Mouse (Mus musculus) CD4-positive, CD25-positive, alpha-beta regulatory T cell, adult 4 months (primary cell): ENCODE data around the gene Cenpl. TPM values are rescaled to one million over a fixed set of nuclear protein-coding genes. Genes with fewer than 3 reads are reported as not detected.

Experiments used
- ATAC-seq: one replicate; pipeline ENCODE4 v1.8.0; 2017
- polyA plus RNA-seq, 2 experiments: library from polyadenylated mRNA; unstranded; fragments of 100-300 nt; shearing (Covaris generic); gene quantifications; one replicate each; pipeline ENCODE4 v1.2.1; 2017

Cenpl gene
- polyA plus RNA-seq, 2 experiments from 2014 or later, result 17.1 to 18.1 TPM

DNA sequence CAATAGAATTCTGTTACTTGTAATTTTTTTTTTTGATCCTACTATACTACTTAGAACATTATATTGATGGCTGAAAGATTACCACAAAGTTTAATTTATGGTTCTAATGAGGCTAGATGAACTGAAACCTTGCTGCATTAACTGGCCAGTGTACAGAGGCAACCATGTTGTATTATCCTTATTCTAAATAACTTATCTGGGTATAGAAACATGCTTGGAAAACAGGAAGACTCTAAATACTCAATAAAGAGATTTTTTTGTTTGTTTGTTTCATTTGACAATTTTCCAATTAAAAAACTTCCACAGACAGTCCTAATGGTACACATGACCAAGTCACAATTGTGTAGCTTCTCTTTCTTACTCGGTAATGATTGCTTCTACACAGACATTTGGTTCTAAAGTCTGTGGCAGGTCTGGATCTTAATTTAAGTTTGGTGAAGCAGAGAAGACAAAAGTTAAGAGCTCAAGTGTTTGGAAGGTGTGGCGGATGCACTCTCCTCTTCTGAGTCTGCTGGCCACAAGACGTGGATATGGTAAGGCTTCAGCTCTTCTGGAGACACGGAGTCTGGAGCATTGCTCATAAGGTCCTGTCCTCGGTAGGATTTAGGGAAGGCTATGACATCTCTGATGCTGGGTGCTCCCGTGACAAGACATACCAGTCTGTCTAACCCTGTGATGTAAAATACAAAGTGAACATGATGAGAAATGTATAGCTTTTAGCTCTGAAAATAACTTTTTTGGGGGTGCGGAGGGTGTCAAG is 29.1 kb upstream of the Cenpl start:
- ATAC-seq, result no peak

DNA sequence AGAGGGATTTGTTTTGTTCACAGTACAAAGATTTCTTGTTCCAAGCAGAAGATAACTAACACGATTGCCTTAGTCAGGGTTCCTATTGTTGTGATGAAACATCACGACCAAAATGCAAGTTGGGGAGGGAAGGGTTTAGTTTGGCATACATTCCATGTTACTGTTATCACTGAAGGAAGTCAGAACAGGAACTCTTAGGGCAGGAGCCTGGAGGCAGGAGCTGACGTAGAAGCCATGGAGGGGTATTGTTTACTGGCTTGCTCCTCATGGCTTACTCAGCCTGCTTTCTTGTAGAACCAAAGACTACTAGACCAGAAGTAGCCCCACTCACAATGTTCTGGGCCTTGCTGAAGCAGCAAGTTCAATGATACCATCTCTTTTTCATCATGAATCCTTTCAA is 23.5 kb upstream of the Cenpl start:
- no peak for ATAC-seq

DNA sequence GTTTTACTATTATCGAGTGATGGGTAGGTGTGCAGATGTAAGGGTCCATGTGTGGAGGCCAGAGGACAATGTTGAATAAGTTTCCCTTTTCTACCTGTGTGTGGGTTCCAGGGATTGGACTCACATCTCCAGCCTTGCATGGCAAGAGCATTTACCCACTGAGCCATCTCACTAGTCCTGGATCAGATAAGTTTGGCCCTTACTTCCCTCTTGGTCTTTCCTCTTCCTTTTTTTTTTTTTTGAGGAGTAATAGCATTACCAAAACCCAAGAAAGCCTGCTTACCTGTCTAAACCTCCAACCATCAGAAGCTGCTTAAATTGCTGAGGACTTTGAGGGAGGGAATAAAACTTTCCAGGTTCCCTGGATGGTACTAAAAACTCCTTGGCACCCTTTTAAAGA is 13.3 kb upstream of the Cenpl start:
- no peak for ATAC-seq

DNA sequence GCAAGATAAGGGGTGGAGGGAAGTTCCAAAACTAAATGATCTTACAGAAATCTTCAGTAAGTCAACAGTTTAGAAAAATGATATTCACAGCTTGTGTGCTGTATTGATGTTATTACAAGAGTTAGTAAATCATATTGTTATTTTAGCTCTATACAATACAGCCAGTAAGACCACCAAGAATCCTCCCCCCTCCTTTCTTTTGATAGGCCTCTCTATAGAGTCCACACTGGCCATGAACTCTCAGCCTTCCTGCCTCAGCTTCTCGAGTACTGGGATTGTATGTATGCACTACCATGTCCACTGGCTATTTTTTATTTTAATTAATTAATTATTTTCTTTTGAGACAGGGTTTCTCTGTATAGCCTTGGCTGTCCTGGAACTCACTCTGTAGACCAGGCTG is 7.2 kb upstream of the Cenpl start:
- ATAC-seq, result no peak

DNA sequence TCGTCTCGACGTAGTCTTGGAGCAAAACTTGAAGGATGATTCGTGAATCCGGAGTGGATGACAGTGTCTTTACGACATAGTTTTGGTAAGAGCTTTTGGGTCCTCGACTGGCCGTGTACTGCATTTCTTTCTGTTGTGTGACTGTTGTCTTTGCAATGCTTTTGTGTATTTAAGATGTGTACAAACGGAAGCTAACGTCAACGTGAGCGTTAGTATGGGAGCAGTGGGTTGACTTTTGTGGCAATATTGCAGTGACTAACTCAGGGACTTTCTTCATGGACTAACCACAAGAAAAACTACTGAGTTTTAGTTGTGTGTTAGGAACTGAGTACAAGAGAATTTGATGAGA is 733 bp downstream of the Cenpl start:
- ATAC-seq, result peak; percentile 24

DNA sequence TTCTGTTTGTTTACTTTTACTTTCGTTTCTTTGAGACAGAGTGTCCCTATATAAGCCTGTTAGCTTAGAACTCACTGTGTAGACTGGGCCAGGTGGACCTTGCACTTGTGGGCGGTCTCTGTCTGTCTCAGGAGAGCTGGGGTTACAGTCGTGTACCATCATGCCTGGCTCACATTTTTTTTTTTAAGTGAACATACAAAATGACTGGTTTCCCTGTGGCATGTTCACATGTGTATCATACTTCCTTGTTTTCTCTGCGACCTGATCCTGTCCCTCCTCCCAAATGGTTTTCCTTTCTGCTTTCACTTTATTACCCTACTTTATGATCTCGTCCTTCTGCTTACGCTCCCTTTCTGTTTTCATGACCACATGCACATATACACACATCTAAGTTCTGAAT is 5.7 kb downstream of the Cenpl start:
- peak; percentile 33 for ATAC-seq

DNA sequence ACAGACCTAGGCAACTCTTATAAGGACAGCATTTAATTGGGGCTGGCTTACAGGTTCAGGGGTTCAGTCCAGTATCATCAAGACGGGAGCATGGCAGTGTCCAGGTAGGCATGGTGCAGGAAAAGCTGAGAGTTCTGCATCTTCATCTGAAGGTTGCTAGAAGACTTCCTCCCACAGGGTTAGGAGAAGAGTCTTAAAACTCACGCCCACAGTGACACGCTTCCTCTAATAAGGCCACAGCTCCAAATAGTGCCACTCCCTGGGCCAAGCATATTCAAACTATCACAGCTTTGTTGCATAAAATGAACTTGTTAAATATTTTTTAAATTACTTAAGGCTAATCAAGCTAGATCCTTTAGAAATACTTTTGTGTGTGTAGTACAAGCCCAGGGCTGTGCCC is 6.7 kb downstream of the Cenpl start:
- ATAC-seq, result no peak

DNA sequence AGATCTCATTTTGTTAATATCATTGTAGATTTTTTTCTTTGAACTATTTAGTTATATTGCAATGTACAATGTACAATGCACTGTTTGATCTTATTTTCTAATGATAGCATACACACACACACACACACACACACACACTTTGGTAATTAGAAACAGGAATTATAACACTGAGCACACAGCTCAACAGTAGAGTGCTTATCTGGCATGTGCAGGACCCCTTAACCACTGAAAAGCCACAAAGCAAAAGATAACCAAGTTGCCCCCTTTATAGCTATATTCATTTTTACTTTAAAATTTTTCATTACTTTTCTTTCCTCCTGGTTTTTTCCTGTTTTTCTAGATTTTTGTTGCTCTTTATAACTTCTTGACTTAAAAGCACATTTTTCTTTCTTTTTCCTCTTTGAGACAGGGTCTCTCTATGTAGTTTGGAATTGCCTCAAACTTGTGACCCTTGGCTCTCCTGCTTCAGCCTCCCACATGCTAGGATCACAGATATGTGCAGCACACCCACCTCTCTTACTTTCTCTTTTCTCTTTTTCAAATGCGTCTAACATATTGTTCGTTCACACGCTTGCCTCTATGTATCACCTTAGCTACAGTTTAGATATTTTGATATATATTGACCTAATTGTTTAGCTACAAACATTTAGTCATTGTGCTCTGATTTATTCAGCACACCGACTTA is 29.4 kb downstream of the Cenpl start:
- ATAC-seq, result no peak

DNA sequence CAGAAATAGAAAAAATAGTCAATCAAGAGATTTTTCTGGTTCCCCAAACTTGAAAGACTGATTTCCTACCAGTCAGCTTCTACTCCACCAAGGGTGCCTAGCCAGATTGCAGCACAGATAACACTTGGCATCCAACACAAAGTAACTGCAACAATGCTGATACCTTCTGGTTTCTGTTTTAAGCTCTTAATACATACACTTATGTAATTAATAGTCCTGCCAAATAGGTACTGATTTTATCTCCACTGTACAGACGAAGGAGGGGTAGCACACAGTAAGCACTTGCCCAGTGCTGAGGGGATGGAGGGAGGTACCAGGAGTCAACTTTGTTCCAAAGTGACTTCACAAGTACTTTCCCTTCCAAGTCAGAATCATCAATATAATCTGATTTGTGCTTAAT is 33.3 kb downstream of the Cenpl start:
- ATAC-seq, result no peak

DNA sequence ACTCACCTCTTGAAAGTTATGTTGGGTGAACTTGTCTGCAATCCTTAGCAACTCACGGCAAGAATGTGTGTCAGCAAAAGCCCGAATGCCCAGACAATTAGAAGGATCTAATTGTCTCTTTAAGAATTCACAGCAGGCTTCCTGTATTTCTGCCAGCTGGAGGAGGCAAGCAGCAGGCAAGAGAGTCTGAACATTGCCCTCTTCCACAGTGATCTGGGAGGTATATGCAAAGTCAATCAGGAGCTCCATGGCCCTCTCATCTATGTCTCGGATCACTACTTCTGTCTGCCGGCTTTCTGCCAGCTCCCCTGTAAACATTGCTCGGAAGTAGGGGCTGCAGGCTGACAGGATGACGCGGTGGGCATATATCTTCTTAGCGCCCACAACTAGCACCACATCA is 38.7 kb downstream of the Cenpl start:
- ATAC-seq, result no peak

DNA sequence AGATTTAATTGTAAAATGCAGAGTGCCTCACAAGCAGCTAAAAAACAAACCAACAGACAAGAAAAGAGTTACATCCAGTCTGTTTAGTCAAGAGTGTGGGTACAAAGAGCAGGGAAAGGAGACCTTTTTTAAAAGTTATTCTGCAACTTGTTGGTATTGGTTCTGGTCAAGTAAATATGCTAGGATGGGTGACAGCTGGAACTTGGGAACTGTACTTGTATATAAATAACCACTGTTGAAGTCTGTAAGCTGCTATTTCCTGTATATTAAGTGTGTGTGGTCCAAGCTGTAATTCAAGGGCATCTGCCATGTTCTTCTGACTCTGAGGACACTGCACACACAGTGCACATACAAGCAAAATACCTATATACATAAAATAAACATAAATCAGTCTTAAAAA is 44.1 kb downstream of the Cenpl start:
- ATAC-seq, result no peak

DNA sequence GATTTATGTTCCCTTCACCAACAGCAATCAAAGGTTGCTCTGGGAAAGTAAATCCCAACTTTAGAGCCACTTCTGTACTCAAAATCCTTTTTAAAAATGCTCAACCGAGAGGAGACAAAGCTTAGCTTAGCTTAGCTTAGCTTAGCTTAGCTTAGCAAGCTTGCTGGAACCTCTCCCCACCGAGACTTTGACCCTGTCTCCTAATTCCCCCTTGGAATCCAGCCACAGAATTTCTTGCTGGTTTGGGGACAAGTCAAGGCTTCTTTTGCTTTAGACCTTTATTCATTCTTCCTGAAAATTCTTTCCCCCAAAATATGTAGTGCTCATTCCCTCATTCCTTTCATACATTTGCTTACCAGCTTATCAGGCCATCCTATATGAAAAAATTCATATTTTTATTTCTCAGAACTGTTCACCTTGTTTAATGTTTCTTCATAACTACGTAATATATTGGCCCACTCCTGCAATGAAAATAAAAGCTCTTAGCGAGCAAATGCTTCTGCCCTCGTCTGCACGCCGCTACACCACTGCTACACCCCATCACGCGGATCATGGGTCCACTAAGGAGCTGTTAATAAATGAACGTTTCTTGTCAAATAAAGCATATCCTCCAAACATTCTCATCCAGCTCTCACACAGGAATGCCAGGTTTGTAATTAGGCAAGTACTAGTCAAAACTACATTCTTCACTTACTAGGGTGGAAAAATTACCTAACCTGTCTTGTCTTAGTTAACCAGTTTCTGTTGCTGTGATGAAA is 52.3 kb downstream of the Cenpl start:
- ATAC-seq, result no peak

DNA sequence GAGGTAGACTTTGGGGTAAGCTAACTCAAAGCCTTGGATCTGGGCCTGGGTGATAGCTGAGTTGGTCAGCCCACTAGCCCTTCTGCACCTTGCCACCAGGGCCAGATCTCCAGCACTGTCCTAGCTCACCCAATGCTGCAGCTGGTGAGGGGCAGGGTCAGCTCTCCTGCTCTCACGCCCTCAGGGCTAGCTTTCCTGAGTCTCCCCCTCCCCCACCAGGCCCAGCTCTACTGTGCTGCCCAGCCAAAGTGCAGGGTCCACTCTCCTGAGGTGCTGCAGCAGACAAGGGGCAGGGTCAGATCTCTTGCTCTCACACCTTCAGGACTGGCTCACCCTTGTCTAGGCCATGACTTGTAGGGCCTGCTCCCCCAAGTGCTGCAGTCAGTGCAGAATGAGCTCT is 55.9 kb downstream of the Cenpl start:
- ATAC-seq, result no peak

DNA sequence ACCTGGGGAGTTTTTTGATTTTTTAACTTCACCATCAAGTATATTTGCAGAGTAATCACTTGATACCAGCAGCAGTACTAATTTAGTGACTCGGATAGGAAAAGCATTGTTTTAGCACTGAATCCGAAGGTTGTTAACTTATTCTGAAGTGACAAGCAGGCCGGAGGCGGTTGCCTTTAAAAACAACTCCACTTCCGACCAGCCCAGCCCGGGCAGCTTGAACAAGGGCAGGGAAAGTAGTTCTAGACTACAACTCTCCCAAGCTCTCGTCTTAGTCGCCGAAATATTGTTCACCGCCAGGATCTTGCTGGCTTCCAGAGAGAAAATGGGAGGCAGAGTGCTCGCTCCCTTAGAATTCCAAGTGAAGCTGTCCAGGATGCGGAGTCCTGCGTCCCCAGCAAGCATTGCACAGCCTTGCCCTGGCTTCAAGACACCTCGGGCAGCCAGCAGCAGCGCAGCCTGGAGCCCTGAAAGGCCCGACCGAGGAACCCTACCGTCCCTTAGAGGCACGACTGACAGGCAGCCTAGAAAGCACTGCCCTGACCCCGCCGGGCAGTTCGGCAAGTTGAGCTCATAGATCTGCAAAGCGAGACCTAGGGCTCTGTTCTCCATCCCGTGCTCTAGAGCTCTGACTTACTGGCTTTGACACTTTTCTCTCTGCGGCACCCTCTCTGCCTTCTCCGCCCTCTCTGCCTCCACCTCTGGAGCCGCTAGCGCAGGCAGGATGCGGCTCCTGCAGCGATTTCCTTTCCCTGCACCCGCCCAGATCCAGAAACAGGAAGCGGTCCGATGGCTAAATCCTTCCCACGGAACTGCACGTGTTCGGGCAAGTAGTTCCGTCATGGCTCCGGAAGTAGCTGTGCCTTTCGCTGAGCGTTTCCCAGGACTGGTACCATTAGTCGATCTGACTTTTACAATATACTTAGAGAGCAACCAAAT is 60.5 kb downstream of the Cenpl start, which contains the start of gene Klhl20:
Gene Klhl20 (minus strand): TSS at position 786 of the 939 bp plus-strand sequence.
- ATAC-seq, result peak; percentile 98

Other genes starting within 250 kb of the Cenpl start
- 10 to 100 TPM; 13.1 to 14.3 TPM for gene Rc3h1, start 164.3 kb upstream of the Cenpl start, polyA plus RNA-seq
- 10 to 100 TPM; 15.0 to 16.9 TPM for gene Serpinc1, start 92.1 kb upstream of the Cenpl start, polyA plus RNA-seq
- gene Zbtb37, start 35.9 kb upstream of the Cenpl start, polyA plus RNA-seq, result 10 to 100 TPM in 1 of 2 experiments, 1 to 10 TPM in 1; 8.3 to 11.0 TPM
- 10 to 100 TPM; 11.3 to 25.7 TPM for gene Dars2, start 55 bp upstream of the Cenpl start, polyA plus RNA-seq
- gene Klhl20, start 60.8 kb downstream of the Cenpl start, polyA plus RNA-seq, result 10 to 100 TPM; 36.2 to 40.5 TPM
- gene Ankrd45, start 72.0 kb downstream of the Cenpl start, polyA plus RNA-seq, result not detected
- gene Tex50, start 88.6 kb downstream of the Cenpl start, polyA plus RNA-seq, result not detected
- 100 to 1,000 TPM; 272 to 325 TPM for gene Prdx6, start 180.5 kb downstream of the Cenpl start, polyA plus RNA-seq